Mouse (Mus musculus): ENCODE results near the gene Art2b. TPM values are rescaled to one million over a fixed set of nuclear protein-coding genes. Genes with fewer than 3 reads are reported as not detected.

Art2b gene
- polyA plus RNA-seq (2015; fragmentation: Nextera tagmentation; extraction: Ambion mirVana) = not detected in 2 replicates

GRCm38 (mm10) chr7:101585408-101585807, at the start of gene Art2b:
Art2b (minus strand) TSS chr7:101585600.

Other genes starting within 250 kb of the Art2b start
- 44.8 and 61.4 TPM in 2 replicates for gene Arap1, start 237.5 kb downstream of the Art2b start, polyA plus RNA-seq (2015; fragmentation: Nextera tagmentation; extraction: Ambion mirVana)
- 9.0 TPM in 1 of 2 replicates, not detected in the other for gene Gm45837, start 174.7 kb downstream of the Art2b start, polyA plus RNA-seq (2015; fragmentation: Nextera tagmentation; extraction: Ambion mirVana)
- gene Pde2a, start 163.9 kb downstream of the Art2b start, polyA plus RNA-seq (2015; fragmentation: Nextera tagmentation; extraction: Ambion mirVana) = 14.4 and 15.7 TPM in 2 replicates
- 15.3 and 16.9 TPM in 2 replicates for gene Clpb, start 78.0 kb upstream of the Art2b start, polyA plus RNA-seq (2015; fragmentation: Nextera tagmentation; extraction: Ambion mirVana)
- gene Phox2a, start 232.7 kb upstream of the Art2b start, polyA plus RNA-seq (2015; fragmentation: Nextera tagmentation; extraction: Ambion mirVana) = not detected in 2 replicates

Data from spleen, postnatal 0 days (tissue).